Mouse (Mus musculus) brain, embryonic 14.5 days (tissue): ENCODE data around the gene Dhps.

Source experiments
- CTCF ChIP-seq: fragments of 200-500 bp; IDR thresholded peaks from 2 replicates; pipeline ENCODE4 v1.5.1; 2012; ENCODE audit warnings: inconsistent platforms, mild to moderate bottlenecking, moderate library complexity, borderline replicate concordance; ENCODE audit not compliant: insufficient read depth, insufficient read length; ENCODE audit errors: extremely low read depth
- POLR2A ChIP-seq: fragments of 200-500 bp; IDR thresholded peaks from 2 replicates; pipeline ENCODE4 v1.6.1; 2012; ENCODE audit warnings: mild to moderate bottlenecking, inconsistent platforms, borderline replicate concordance; ENCODE audit not compliant: poor library complexity, insufficient read depth, insufficient read length, severe bottlenecking; ENCODE audit errors: extremely low read depth

DNA sequence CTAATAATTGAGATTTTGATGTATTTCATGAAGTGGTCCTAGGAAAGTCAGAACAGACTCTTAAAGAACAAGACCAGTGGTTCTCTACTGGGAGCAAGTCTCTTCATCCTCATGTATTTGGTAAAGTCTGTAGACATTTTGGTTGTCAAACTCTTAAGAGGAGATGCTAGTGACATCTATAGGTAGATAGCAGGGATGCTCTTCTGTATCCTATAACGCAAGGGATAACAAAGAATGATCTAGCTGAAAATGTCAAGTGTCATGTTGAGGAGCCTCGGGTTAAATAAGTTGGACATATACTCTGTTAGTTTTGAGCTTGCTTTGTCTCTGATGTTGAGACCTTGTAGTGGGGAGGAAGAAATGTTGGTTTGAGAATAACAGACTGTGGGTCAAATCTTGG is 43.6 kb upstream of the Dhps start:
- no peak for TF ChIP-seq POLR2A
- TF ChIP-seq CTCF, result no peak
